Mouse (Mus musculus) heart, adult 2 months (tissue): ENCODE measurements around the gene Mypop.

ENCODE experiments used
- CTCF ChIP-seq: fragments of 200-600 bp; IDR thresholded peaks from 2 replicates; pipeline ENCODE4 v1.8.1; 2022; ENCODE audit warnings: antibody characterized with exemption, mild to moderate bottlenecking, moderate library complexity
- EP300 ChIP-seq: fragments of 200-500 bp; IDR thresholded peaks from 2 replicates; pipeline ENCODE4 v1.6.1; 2011; ENCODE audit warnings: low read depth, low read length, control low read depth; ENCODE audit not compliant: insufficient read depth

GRCm38 (mm10) chr7:18991660-18992293 lies 732 bp downstream of the Mypop start:
- TF ChIP-seq CTCF (no peak), EP300 (no peak)
